Mouse (Mus musculus) liver, embryonic 16.5 days (tissue): ENCODE measurements around the gene 4933427D14Rik. TPM values are rescaled to one million over a fixed set of nuclear protein-coding genes. Genes with fewer than 3 reads are reported as not detected.

Source experiments
- ATAC-seq: fragments of 200-750 bp; cut with Nextera tagmentation; 2 replicates; pipeline ENCODE4 v1.8.0; 2017; ENCODE audit warnings: low read depth, mild to moderate bottlenecking, moderate number of reproducible peaks, moderate library complexity
- H3K27ac ChIP-seq: fragments of 300-500 bp; sonication (generic); 2 replicates; pipeline ENCODE4 v1.5.1; 2014; ENCODE audit warnings: mild to moderate bottlenecking, low read length
- H3K27me3 ChIP-seq: fragments of 300-500 bp; sonication (generic); 2 replicates; pipeline ENCODE4 v1.6.1; 2014; ENCODE audit warnings: low read depth, low read length, mixed read lengths; ENCODE audit not compliant: control insufficient read depth, insufficient read depth
- H3K36me3 ChIP-seq: fragments of 300-500 bp; sonication (generic); 2 replicates; pipeline ENCODE4 v1.6.1; 2014; ENCODE audit warnings: mild to moderate bottlenecking; ENCODE audit not compliant: control insufficient read depth, insufficient read depth
- H3K4me1 ChIP-seq: fragments of 300-500 bp; sonication (generic); 2 replicates; pipeline ENCODE4 v1.6.1; 2014; ENCODE audit warnings: low read depth, low read length, mixed read lengths; ENCODE audit not compliant: control insufficient read depth
- H3K4me2 ChIP-seq: fragments of 300-500 bp; sonication (generic); 2 replicates; pipeline ENCODE4 v1.6.1; 2014; ENCODE audit warnings: low read depth, low read length, mixed read lengths
- H3K4me3 ChIP-seq: fragments of 300-500 bp; sonication (generic); 2 replicates; pipeline ENCODE4 v1.5.1; 2014; ENCODE audit warnings: low read depth, mild to moderate bottlenecking, low read length
- H3K9ac ChIP-seq: fragments of 300-500 bp; sonication (generic); 2 replicates; pipeline ENCODE4 v1.6.1; 2014; ENCODE audit warnings: low read depth, low read length
- H3K9me3 ChIP-seq: fragments of 300-500 bp; sonication (generic); replicated peaks from 2 replicates; pipeline ENCODE4 v1.6.1; 2016; ENCODE audit warnings: low read length; ENCODE audit not compliant: control insufficient read depth
- WGBS: fragments of 180-500 bp; shearing (Covaris S2); extraction: QIAGEN DNeasy Blood & Tissue Kit; methylation state at CpG from one replicate; pipeline ENCODE4 v1.1.7; 2014; ENCODE audit not compliant: insufficient replicate concordance; 5-methylcytosine and 5-hydroxymethylcytosine counted together
- polyA plus RNA-seq: library from polyadenylated mRNA; unstranded; fragments of >200 nt; fragmentation: Nextera tagmentation; extraction: Ambion mirVana; gene quantifications from 2 replicates; pipeline ENCODE4 v1.2.1, GENCODE M21; 2015

The 4933427D14Rik gene
- polyA plus RNA-seq: 2.2 and 2.6 TPM in 2 replicates

GRCm38 (mm10) chr11:72207204-72207833 is at the start of gene 4933427D14Rik, which contains the start of gene Txndc17:
TSS of gene 4933427D14Rik (minus strand) at chr11:72207459.
TSS of gene Txndc17 (plus strand) at chr11:72207547.
- Histone ChIP-seq H3K9ac (peak within 1 kb of the TSS; percentile 82), H3K4me3 (peak within 1 kb of the TSS; percentile 87), H3K36me3 (0 out of 2 replicates have a peak, but pooled peaks cover 7% of the 10 kb centered on the region), H3K4me1 (peaks cover 12% of the 10 kb centered on the region), H3K27ac (peak within 1 kb of the TSS; percentile 54; the same call in 1 of the 2 replicates), H3K27me3 (no peaks in the 10 kb centered on the region), H3K9me3 (no peaks in the 10 kb centered on the region), H3K4me2 (peak within 1 kb of the TSS; percentile 90)
- under 1% methylated on average over 42 of the region's 42 CpGs for WGBS
- peak; percentile 94 for ATAC-seq

DNA sequence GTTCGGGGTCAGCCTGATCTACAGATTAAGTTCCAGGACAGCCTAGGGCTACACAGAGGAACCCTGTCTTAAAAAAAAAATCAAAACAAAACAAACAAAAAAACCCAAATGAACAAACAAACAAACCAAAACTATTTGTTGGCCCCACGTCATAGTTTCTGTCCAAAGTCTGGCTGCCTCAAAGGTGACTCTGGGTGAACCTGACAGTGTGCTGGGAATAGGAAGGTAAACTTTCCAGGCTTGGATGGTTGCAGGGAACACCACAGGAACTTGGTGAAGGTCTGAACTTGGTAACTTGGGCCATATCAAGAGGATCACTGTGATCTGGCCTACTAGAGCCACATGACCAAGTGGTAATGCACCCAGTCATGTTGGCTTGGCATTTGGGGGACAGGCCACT is 49.2 kb upstream of the 4933427D14Rik start:
- no peaks in the 10 kb centered on the region for H3K27me3 ChIP-seq
- ATAC-seq: no peak
- H3K9me3 ChIP-seq: no peaks in the 10 kb centered on the region
- H3K4me2 ChIP-seq: no peak overlapping the region
- WGBS: 39% methylated on average over 2 of the region's 2 CpGs
- H3K9ac ChIP-seq: no peak overlapping the region
- H3K36me3 ChIP-seq: no peaks in the 10 kb centered on the region
- no peak overlapping the region for H3K27ac ChIP-seq
- no peaks in the 10 kb centered on the region for H3K4me1 ChIP-seq
- H3K4me3 ChIP-seq: no peak overlapping the region

DNA sequence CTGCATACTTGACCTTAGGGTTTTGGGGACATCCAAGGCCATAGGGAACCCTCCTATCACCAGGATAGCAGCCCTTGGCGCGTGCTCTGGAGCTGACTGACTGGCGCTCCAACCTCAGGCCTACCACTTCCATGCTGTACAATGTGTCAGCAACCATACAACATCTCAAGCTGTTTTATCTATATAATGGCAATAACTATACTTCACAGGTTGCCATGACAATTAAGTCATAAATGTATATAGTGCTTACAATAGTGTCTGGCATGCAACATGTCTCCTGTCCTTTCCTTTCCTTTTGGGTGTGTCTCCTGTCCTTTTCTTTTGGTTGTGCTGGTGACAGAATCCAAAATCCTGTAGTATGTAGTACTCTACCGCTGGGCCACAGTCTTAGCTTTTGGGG is 48.4 kb upstream of the 4933427D14Rik start:
- H3K36me3 ChIP-seq: no peaks in the 10 kb centered on the region
- H3K4me2 ChIP-seq: no peak overlapping the region
- peaks cover under 1% of the 10 kb centered on the region; the same call in 1 of the 2 replicates for H3K27me3 ChIP-seq
- H3K4me1 ChIP-seq: no peaks in the 10 kb centered on the region
- H3K9ac ChIP-seq: no peak overlapping the region
- H3K4me3 ChIP-seq: no peak overlapping the region
- no peak overlapping the region for H3K27ac ChIP-seq
- 81% methylated on average over 4 of the region's 4 CpGs for WGBS
- ATAC-seq: no peak
- H3K9me3 ChIP-seq: no peaks in the 10 kb centered on the region

GRCm38 (mm10) chr11:72245196-72245753 is 38.0 kb upstream of the 4933427D14Rik start:
- H3K27ac ChIP-seq: no peak overlapping the region

GRCm38 (mm10) chr11:72240062-72240860 is 33.0 kb upstream of the 4933427D14Rik start:
- WGBS: 47% methylated on average over 4 of the region's 4 CpGs
- no peak overlapping the region for H3K4me3 ChIP-seq
- no peak overlapping the region for H3K4me2 ChIP-seq
- no peaks in the 10 kb centered on the region for H3K27me3 ChIP-seq
- H3K36me3 ChIP-seq: no peaks in the 10 kb centered on the region
- no peak overlapping the region for H3K9ac ChIP-seq
- ATAC-seq: no peak
- H3K4me1 ChIP-seq: no peaks in the 10 kb centered on the region
- H3K27ac ChIP-seq: no peak overlapping the region
- no peaks in the 10 kb centered on the region for H3K9me3 ChIP-seq

More at GRCm38 (mm10) chr11:72245196-72245753, 38.0 kb upstream of the 4933427D14Rik start:
- no peak overlapping the region for H3K4me2 ChIP-seq
- H3K4me3 ChIP-seq: no peak overlapping the region
- ATAC-seq: no peak
- no peaks in the 10 kb centered on the region for H3K9me3 ChIP-seq
- no peaks in the 10 kb centered on the region for H3K36me3 ChIP-seq
- H3K4me1 ChIP-seq: no peaks in the 10 kb centered on the region
- 65% methylated on average over 8 of the region's 8 CpGs for WGBS
- no peaks in the 10 kb centered on the region for H3K27me3 ChIP-seq
- H3K9ac ChIP-seq: no peak overlapping the region

GRCm38 (mm10) chr11:72234013-72234412 is 26.8 kb upstream of the 4933427D14Rik start:
- Histone ChIP-seq H3K9me3 (no peaks in the 10 kb centered on the region), H3K4me3 (no peak overlapping the region), H3K27me3 (no peaks in the 10 kb centered on the region), H3K36me3 (no peaks in the 10 kb centered on the region), H3K4me1 (no peaks in the 10 kb centered on the region), H3K4me2 (no peak overlapping the region), H3K27ac (no peak overlapping the region), H3K9ac (no peak overlapping the region)
- 58% methylated on average over 5 of the region's 5 CpGs for WGBS
- no peak for ATAC-seq

GRCm38 (mm10) chr11:72232991-72233390 is 25.7 kb upstream of the 4933427D14Rik start:
- Histone ChIP-seq H3K27ac (no peak overlapping the region), H3K9ac (no peak overlapping the region), H3K9me3 (no peaks in the 10 kb centered on the region), H3K4me3 (no peak overlapping the region), H3K4me2 (no peak overlapping the region), H3K36me3 (no peaks in the 10 kb centered on the region), H3K27me3 (no peaks in the 10 kb centered on the region; the same call in 1 of the 2 replicates), H3K4me1 (no peaks in the 10 kb centered on the region)
- WGBS: 47% methylated on average over 1 of the region's 1 CpGs
- ATAC-seq: no peak

- H3K4me3 ChIP-seq: no peak overlapping the region
- WGBS: 63% methylated on average over 7 of the region's 7 CpGs
- no peaks in the 10 kb centered on the region; the same call in 1 of the 2 replicates for H3K27me3 ChIP-seq
- ATAC-seq: no peak
- H3K4me2 ChIP-seq: no peak overlapping the region
- no peaks in the 10 kb centered on the region for H3K36me3 ChIP-seq
- no peak overlapping the region for H3K9ac ChIP-seq
- no peaks in the 10 kb centered on the region for H3K4me1 ChIP-seq
- no peak overlapping the region for H3K27ac ChIP-seq
- H3K9me3 ChIP-seq: no peaks in the 10 kb centered on the region
Measured at GRCm38 (mm10) chr11:72232068-72232467, 24.8 kb upstream of the 4933427D14Rik start.
